Mouse (Mus musculus) spleen, adult 2 months (tissue): ENCODE data around the gene Atxn1. TPM values are rescaled to one million over a fixed set of nuclear protein-coding genes. Genes with fewer than 3 reads are reported as not detected.

Source experiments
- DNase-seq, 2 experiments: peaks; one replicate each; pipeline versions ENCODE4 v3.0.0 to v3.0.0-alpha.2; 2012 to 2021; ENCODE audit warnings: low spot score in 2 of 2, low read depth in 1 of 2
- H3K27ac ChIP-seq: fragments of 200-500 bp; 2 replicates; pipeline ENCODE4 v1.5.1; 2012; ENCODE audit warnings: low read length, inconsistent platforms; ENCODE audit not compliant: insufficient read depth
- H3K27me3 ChIP-seq: fragments of 200-500 bp; 2 replicates; pipeline ENCODE4 v1.6.1; 2012; ENCODE audit warnings: mild to moderate bottlenecking, moderate library complexity, low read length, inconsistent platforms; ENCODE audit not compliant: control insufficient read depth, insufficient read depth
- H3K36me3 ChIP-seq: fragments of 200-500 bp; 2 replicates; pipeline ENCODE4 v1.6.1; 2012; ENCODE audit warnings: mild to moderate bottlenecking, low read length, inconsistent platforms; ENCODE audit not compliant: control insufficient read depth, insufficient read depth
- H3K4me1 ChIP-seq: fragments of 200-500 bp; 2 replicates; pipeline ENCODE4 v1.6.1; 2011; ENCODE audit warnings: inconsistent platforms; ENCODE audit not compliant: control insufficient read depth, insufficient read depth, insufficient read length
- H3K4me3 ChIP-seq: fragments of 200-500 bp; 2 replicates; pipeline ENCODE4 v1.5.1; 2011; ENCODE audit warnings: mild to moderate bottlenecking, inconsistent platforms; ENCODE audit not compliant: insufficient read depth, insufficient read length; ENCODE audit errors: extremely low read depth
- CTCF ChIP-seq: fragments of 200-500 bp; IDR thresholded peaks from 2 replicates; pipeline ENCODE4 v1.5.1; 2011; ENCODE audit warnings: mild to moderate bottlenecking, inconsistent platforms; ENCODE audit not compliant: insufficient read depth, insufficient read length, insufficient replicate concordance; ENCODE audit errors: extremely low read depth
- POLR2A ChIP-seq: fragments of 200-500 bp; IDR thresholded peaks from 2 replicates; pipeline ENCODE4 v1.6.1; 2011; ENCODE audit warnings: low read depth, low read length, inconsistent platforms
- WGBS: fragments of 180-500 bp; shearing (Covaris S2); methylation state at CpG from one replicate; pipeline ENCODE4 v1.1.7; 2018; 5-methylcytosine and 5-hydroxymethylcytosine counted together
- polyA plus RNA-seq: library from polyadenylated mRNA; depleted of rRNA; stranded (reverse); fragments of >200 nt; gene quantifications from 2 replicates; pipeline ENCODE4 v1.2.3, GENCODE M21; 2012

Atxn1 gene
- polyA plus RNA-seq, 1 experiment = 10.6 TPM

GRCm38 (mm10) chr13:45508495-45508894 lies 456.3 kb downstream of the Atxn1 start:
- no peak overlapping the region for H3K27ac ChIP-seq
- H3K4me3 ChIP-seq = no peak overlapping the region; the same call in 1 of the 2 replicates
- 4% methylated on average over 8 of the region's 8 CpGs for WGBS
- H3K27me3 ChIP-seq = 0 out of 2 replicates have a peak, but pooled peaks cover 4% of the 10 kb centered on the region
- peaks cover 6% of the 10 kb centered on the region; the same call in 1 of the 2 replicates for H3K4me1 ChIP-seq
- H3K36me3 ChIP-seq = no peaks in the 10 kb centered on the region
- no peak for DNase-seq
- TF ChIP-seq POLR2A (no peak), CTCF (no peak)

GRCm38 (mm10) chr13:45507274-45508229 lies 457.3 kb downstream of the Atxn1 start, which contains the start of gene Gmpr:
Gene Gmpr, plus strand, starts transcription at chr13:45507444.
- Histone ChIP-seq H3K4me3 (peak within 1 kb of the TSS; percentile 57), H3K27ac (no peak within 1 kb of the TSS), H3K4me1 (peaks cover 6% of the 10 kb centered on the region; the same call in 1 of the 2 replicates), H3K36me3 (no peaks in the 10 kb centered on the region), H3K27me3 (0 out of 2 replicates have a peak, but pooled peaks cover 4% of the 10 kb centered on the region)
- TF ChIP-seq CTCF = no peak
- TF ChIP-seq POLR2A = no peak
- WGBS = 2% methylated on average over 63 of the region's 63 CpGs
- DNase-seq = peak in 1 of 2 experiments; percentile 35

- H3K27ac ChIP-seq = no peak overlapping the region
- 0 out of 2 replicates have a peak, but pooled peaks cover 4% of the 10 kb centered on the region for H3K27me3 ChIP-seq
- no peak for DNase-seq
- H3K36me3 ChIP-seq = no peaks in the 10 kb centered on the region
- TF ChIP-seq POLR2A = no peak
- peaks cover 4% of the 10 kb centered on the region; the same call in 1 of the 2 replicates for H3K4me1 ChIP-seq
- WGBS = 94% methylated on average over 3 of the region's 3 CpGs
- H3K4me3 ChIP-seq = no peak overlapping the region
Observed at GRCm38 (mm10) chr13:45505546-45505945, 459.3 kb downstream of the Atxn1 start.

GRCm38 (mm10) chr13:45502791-45503190 lies 462.0 kb downstream of the Atxn1 start:
- WGBS = 88% methylated on average over 5 of the region's 5 CpGs
- Histone ChIP-seq H3K27ac (no peak overlapping the region), H3K27me3 (0 out of 2 replicates have a peak, but pooled peaks cover 3% of the 10 kb centered on the region), H3K36me3 (no peaks in the 10 kb centered on the region), H3K4me1 (peaks cover 1% of the 10 kb centered on the region; the same call in 1 of the 2 replicates), H3K4me3 (no peak overlapping the region)
- DNase-seq = no peak
- TF ChIP-seq CTCF (no peak), POLR2A (no peak)

- no peaks in the 10 kb centered on the region for H3K4me1 ChIP-seq
- no peaks in the 10 kb centered on the region for H3K27me3 ChIP-seq
- no peak for DNase-seq
- H3K4me3 ChIP-seq = no peak overlapping the region
- no peaks in the 10 kb centered on the region for H3K36me3 ChIP-seq
- no peak overlapping the region for H3K27ac ChIP-seq
- TF ChIP-seq CTCF = no peak
- TF ChIP-seq POLR2A = no peak
- WGBS = 93% methylated on average over 3 of the region's 3 CpGs
Observed at GRCm38 (mm10) chr13:45499906-45500305, 464.9 kb downstream of the Atxn1 start.
